Mouse (Mus musculus) cerebellum, postnatal 10 days (tissue): ENCODE results near the gene Emilin1.
A peak's percentile ranks its signal among the peaks of the same experiment; 100 is the strongest.

Experiments used
- DNase-seq, 2 experiments: peaks; one replicate each; pipeline ENCODE4 v3.0.0; 2021; ENCODE audit warnings: mixed read lengths in 2 of 2

Gene Emilin1

GRCm38 (mm10) chr5:30927945-30928529, 14.8 kb downstream of the Emilin1 start:
- peak; percentile 53 to 57 for DNase-seq

DNA sequence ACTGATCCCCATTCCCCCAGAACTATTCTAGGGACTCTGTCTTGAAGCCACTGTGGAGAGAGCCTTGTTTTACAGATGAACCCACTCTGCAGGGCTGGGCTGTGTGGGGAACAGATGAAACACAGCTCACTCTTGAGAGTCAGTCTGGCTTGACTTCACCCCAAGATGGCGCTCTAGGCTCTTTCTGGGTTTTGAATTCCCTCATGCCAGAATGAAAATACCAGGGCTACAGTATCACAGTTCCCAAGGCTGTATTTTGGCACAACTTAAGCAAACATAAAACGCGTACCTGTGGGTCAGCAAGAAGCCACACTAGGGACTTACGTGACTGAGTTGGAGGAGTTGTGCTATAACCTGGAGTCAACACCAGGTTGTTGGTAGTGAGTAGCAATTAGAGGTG, 16.9 kb downstream of the Emilin1 start:
- peak; percentile 90 to 92 for DNase-seq

DNA sequence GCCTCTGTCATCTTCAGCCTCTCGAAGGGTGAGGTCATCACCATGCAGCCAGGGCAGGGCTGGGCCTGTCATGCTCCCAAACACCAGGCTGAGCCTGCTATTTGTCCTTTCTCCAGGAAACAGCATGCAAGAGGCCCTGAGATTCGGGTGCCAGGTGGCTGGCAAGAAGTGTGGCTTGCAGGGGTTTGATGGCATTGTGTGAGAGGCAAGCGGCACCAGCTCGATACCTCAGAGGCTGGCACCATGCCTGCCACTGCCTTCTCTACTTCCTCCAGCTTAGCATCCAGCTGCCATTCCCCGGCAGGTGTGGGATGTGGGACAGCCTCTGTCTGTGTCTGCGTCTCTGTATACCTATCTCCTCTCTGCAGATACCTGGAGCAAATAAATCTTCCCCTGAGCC, 17.6 kb downstream of the Emilin1 start:
- peak; percentile 62 to 68 for DNase-seq

DNA sequence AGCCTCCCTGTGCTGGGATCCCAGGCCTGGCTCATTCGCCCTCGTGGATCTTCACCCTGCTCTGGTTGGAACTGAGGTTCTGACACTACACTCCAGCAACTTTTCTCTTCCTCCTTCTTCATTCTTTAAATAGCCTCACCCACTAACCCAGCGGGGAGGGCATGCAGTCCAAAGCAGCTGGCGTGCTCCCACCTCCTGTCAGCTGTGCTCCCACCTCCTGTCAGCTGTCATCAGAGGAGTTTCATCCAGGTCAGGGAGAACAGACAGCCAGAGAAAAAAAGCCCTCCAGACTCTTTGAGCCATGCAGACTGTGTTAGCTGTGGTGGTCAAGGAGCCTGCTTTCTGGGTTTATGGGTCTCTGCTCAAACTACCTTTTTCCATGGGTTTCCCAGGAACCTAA, 18.2 kb downstream of the Emilin1 start:
- no peak for DNase-seq

DNA sequence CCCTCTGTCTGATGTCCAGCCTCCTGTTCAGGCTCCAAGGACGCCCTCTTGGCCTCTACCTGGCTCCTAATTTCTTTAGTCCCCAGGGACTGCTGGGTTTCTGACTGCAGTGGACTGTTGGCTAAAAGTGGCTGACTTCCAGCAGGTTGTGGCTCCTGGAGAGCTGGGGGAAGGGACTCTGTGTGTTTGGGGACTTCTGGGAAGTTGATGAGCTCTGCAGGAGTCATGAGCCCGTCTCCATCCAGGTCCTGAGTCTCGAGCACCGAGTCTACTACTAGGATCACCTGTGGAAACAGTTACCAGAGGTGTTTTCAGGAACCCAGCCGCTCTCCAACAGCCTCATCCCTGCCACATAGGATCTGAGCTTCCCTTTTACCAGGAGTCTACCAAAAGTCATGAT, 20.5 kb downstream of the Emilin1 start:
- DNase-seq = no peak

DNA sequence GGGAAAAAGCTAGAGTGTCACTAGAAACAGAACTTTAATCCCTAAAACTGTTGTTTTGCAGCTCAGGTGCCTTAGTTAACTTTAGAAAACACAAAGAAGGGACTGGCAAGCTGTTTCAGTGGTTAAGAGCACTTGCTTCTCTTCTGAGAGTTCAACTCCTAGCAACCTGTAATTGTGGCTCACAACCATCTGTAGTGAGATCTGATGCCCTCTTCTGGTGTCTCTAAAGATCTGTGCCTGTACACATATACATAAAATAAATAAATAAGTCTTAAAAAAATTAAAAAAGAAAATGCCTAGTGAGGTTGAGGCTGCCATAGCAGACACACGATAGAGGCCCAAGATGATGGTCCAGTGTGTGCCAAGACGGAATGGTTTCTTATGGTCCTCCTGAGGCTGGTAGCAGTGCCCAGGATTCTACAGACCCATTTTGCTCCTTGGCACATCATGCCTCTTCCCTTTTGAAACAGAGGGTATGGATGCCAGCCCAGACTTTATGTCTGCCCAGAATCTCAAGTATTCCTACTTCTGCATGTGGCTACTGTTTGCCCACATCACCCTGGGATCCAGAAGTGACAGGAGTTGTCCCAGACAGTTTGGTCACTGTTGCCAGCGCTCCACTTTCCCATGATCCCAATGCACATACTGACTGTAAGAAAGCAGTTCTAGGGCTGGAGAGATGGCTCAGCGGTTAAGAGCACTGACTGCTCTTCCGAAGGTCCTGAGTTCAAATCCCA, 21.7 kb downstream of the Emilin1 start:
- DNase-seq = no peak

GRCm38 (mm10) chr5:30943004-30943403, 29.8 kb downstream of the Emilin1 start:
- DNase-seq = peak in 1 of 2 experiments; percentile 35

DNA sequence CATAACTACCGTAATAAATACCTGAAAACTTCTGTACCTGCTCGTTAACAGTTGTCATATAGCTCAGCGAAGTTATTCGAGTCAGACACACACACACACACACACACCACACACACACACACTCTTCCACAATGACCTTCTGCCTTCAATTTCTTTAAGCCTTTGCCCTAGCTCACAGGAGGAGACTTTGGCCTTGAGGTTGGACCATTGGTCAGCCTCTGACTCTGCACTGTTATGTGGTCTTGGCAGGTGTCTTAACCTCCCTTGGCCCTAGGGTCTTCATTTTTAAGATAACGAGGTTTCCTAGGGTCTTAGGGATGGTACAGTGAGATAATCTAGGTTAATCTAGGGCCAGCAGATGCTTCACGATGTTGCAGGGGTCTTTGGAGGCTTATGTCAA, 31.1 kb downstream of the Emilin1 start:
- no peak for DNase-seq

GRCm38 (mm10) chr5:30944956-30945781, 32.0 kb downstream of the Emilin1 start, which contains the start of gene Cgref1:
Cgref1 (minus strand) TSS chr5:30945591.
- DNase-seq = peak; percentile 82 to 83

DNA sequence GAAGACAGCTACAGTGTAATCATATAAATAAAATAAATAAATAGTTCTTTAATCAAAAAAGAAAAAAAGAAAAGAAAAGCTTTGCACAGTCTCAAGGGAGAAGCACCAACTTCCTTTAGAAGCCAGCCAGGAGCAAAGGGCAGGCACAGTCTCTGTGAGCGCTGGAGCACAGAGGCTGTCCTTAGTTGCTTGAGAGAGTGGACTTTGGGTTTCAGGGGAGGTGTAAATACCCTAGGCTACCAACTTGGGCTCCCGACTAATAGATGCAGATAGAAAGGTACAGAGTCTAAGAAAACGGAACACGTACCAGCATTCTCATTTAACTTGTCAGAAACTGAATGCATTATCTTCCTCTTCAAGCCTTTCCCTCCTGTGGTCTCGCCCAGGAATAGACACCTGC, 35.4 kb downstream of the Emilin1 start:
- no peak for DNase-seq

DNA sequence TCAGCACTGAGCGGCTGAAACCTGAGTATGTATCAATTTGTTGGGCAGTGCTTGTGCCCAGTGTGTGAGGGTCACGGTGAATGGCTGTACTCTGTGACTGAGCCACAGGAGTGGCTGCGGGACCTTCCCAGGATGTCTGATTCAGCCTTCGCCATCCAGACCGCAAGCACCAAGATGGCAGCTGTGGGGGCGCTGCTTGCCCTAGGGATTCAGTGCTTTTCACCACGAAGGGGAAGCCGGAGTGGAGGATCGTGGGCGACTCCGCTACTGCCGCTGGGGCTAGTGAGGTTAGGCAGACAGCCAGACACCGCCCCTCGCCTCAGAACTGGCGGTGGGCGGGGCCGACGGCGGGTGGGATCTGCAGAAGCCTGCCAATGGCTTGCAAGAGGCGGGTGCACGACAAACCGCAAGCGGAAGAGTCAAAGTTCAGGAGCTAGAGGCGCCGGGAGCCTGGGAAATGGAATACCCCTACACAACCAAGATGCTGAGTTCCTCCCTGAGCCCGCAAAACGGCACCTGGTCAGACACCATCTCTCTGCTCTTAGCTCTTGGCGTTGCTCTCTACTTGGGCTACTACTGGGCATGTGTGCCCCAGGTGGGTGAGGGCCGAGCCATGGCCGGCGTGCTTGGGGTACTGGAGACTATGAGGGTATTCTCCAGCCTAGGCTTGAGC, 36.6 kb downstream of the Emilin1 start:
- DNase-seq = peak; percentile 94 to 97

GRCm38 (mm10) chr5:30950451-30950850, 37.2 kb downstream of the Emilin1 start:
- peak; percentile 52 to 63 for DNase-seq

- no peak for DNase-seq
Measured at GRCm38 (mm10) chr5:30950922-30951321, 37.7 kb downstream of the Emilin1 start.

DNA sequence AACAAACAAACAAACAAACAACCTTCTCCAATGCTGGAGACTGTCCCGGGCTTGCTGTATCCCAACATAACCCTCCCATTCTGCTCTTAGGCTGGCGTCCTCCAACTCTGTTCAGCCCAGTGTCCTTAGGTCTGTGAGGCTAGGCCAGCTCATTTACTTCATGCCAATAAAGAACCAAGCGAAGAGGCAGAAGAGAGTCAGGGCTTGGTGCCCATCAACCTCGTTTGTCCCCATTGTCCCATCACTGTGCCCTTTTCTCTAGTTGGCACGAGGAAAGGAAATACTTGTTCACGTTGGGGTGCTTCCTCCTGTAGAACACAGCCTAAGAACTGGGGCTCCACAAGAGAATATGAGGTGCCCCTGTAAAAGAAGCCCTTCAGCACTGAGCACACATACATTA, 38.5 kb downstream of the Emilin1 start:
- peak in 1 of 2 experiments; percentile 29 for DNase-seq

GRCm38 (mm10) chr5:30952551-30952950, 39.3 kb downstream of the Emilin1 start:
- DNase-seq = no peak

DNA sequence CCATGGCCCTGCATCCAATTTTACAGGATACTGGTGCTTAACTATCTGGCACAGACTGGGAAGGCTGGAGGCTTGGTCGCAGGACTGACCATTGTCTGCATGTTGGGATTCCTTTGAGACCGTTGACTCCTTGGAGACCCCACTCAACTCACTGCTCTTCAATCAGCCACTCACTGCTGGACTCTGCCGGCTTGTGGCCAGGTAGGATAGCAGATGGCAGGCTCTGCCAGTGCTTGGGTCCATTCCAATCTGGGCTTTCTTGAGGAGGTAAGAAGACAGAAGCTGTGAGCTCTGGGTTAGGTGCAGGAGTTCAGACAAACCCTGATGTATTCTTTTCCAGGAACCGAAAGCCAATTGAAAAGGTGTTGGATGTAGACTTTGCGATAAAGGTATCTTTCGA, 40.9 kb downstream of the Emilin1 start:
- peak; percentile 81 to 82 for DNase-seq

DNA sequence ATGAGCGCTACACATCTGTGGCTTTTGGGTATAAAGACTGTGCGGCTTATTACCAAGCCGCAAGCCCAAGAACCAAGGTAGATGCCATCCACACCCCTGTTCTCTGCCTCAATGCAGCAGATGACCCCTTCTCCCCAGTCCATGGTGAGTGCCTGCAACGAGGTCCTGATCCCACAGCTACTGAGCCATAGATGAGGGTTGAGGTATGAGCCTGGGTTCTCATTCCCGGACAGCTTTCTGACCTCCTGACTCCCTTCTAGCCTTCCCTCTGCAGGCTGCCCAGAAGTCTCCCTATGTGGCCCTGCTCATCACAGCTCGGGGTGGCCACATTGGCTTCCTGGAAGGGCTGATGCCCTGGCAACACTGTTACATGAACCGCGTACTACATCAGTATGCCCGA, 41.4 kb downstream of the Emilin1 start:
- no peak for DNase-seq

GRCm38 (mm10) chr5:30955751-30956150, 42.5 kb downstream of the Emilin1 start:
- no peak for DNase-seq

- DNase-seq = no peak
Measured at GRCm38 (mm10) chr5:30957891-30958290, 44.7 kb downstream of the Emilin1 start.

- no peak for DNase-seq
Measured at GRCm38 (mm10) chr5:30959198-30959854, 46.1 kb downstream of the Emilin1 start.

GRCm38 (mm10) chr5:30959966-30960501, 46.8 kb downstream of the Emilin1 start, which contains the start of gene Preb:
Preb (minus strand) TSS chr5:30960361.
- DNase-seq = peak; percentile 99

DNA sequence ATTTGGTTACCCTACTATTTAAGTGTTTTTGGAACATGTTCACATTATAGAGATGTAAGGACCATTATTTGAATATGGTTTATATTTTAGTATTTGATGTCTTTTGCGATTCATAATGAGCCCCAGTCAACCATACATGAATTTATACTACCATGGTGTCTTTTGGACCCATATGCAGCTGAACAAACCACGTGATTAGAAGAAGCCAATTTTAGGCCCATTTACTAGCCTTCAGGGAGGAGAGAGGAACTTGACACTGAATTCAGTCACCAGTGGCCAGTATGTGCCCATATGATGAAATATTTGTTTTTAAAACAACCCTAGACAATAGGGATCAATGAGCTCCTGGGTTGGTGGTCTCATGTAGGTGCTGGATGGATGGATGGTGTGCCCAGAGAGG, 47.6 kb downstream of the Emilin1 start:
- DNase-seq = no peak
